Mouse (Mus musculus) spleen, postnatal 14 days (tissue): ENCODE results near the gene Tsga10.

Source experiments
- DNase-seq, 2 experiments: peaks; one replicate each; pipeline ENCODE4 v3.0.0; 2021 to 2022; ENCODE audit warnings: low spot score in 2 of 2

Gene Tsga10

DNA sequence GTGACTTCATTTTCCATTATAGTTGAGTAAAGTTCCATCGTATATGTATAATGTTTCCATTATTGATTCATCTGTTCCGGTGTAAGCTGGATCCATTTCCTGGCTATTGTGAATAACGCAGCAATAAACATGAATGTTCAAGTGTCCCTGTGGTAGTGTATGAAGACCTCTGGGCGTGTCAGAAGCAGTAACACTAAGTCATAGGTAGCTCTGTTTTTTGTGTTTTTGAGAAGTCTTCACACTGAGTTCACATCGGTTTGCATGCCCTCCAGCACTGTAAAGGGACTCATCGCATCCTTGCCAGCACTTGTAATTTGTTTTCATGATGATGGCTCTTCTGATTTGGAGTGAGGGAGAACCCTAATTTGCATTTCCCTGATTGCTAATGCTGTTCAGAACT lies at the start of gene Tsga10:
TSS of gene Tsga10 (minus strand) at position 144 of the 400 bp plus-strand sequence.
- DNase-seq, result no peak

DNA sequence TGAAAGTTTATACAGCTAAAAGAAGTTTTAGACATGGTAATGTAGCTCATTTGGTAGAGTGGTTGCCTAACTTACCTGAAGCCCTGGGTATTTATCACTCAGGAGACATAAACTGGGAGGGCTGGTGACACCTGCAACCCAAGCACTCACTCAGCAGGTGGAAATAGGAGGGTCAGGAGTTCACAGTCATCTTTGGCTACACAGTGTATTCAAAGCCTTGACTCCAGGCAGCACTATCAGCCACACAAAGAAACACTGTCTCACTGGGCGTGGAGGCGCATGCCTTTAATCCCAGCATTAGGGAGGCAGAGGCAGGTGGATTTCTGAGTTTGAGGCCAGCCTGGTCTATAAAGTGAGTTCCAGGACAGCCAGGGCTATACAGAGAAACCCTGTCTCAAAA lies 46.5 kb upstream of the Tsga10 start:
- DNase-seq, result no peak

DNA sequence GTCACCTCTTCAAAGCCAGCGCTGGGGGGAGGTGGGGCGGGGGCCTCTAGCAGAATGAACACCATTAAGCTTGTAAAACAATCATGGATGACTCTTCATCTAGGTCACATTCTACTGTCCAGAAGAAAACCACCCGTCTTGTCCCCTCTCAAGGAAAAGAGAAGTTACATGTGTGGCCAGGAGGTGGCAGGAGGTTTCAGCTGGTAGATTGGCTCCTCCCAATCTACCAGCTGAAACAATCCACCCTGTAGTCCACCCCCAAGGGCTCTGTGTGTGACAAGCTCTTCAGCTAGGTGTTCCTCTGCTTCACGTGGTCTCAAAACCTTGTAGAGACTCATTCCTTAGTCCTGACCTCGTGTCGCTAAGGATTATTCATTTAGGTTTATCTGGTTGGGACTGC lies 36.9 kb upstream of the Tsga10 start:
- no peak for DNase-seq

GRCm38 (mm10) chr1:37900288-37900687 lies 34.1 kb upstream of the Tsga10 start:
- DNase-seq, result no peak

- no peak for DNase-seq
These were observed 33.6 kb upstream of the Tsga10 start for GRCm38 (mm10) chr1:37899816-37900215.

DNA sequence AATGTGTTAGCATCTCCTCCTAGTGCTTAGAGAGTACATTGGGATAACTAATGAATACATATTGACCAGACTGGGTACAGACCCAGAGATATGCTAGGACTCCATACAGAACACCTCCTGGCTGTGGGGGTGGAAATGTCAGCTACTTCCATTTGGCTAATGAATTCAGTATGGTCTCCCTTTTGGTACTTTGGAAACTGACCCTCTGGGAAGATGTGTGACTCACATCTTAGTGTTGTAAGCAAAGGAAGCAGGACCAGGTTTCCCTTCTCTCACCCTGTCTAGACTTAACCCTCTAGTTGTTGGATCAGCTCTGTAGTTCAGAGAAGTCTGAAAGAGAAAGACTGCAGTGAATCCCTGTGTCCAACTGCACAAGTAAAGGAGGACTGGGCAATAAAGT lies 28.4 kb upstream of the Tsga10 start:
- no peak for DNase-seq

- no peak for DNase-seq
These were observed 25.2 kb upstream of the Tsga10 start for GRCm38 (mm10) chr1:37891400-37891799.

DNA sequence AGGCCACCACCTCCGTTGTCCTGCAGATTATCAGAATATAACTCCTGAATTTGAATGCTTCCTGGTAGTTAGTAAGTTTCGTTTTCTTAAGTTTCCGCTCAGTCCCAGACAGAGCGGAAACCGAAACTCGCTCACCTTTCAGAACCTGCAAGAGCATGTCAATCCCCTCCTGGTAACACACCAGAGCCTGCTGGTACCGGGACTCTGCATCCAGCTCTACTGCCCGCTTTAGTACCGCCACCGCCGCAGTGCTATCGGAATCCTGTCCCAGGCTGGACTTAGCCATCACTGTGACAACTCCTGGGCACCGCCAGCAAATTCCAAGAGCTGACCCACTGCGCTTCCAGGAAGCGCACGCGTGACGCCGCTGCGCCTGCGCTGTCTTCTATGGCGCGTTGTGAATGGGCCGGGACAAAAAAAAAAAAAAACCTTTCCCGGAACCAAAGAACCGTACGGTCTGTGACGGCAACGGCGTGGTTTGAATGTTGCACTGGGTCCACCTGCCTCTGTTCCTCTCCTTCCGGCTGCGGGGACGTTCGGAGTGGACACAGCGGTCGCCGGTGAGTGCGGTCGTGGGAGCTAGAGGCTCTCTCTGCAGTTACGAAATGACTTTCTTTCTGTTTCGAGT lies 23.9 kb upstream of the Tsga10 start, which contains the start of the genes Mitd1 and Mrpl30:
TSS of gene Mitd1 (minus strand) at position 387 of the 628 bp plus-strand sequence.
TSS of gene Mrpl30 (plus strand) at position 453 of the 628 bp plus-strand sequence.
- DNase-seq, result peak; percentile 78 to 80

DNA sequence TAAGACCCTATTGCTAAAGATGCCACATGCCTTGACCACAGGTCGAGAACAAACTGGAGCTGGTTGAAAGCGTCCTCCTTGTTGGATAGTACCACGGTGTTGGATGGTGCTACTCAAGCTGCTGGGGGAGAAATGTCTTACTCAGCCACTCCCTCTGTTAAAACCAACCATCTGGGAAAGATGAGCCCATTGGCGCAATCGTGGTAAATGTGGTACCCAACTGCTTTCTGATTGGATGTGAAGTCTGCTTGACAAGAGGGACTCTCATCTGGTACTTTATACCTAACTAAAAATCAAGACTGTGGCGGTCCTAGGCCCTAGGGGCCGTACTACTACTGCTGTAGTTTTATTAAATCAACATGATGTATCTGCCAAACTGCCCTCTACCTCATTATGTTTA lies 23.0 kb upstream of the Tsga10 start:
- no peak for DNase-seq

DNA sequence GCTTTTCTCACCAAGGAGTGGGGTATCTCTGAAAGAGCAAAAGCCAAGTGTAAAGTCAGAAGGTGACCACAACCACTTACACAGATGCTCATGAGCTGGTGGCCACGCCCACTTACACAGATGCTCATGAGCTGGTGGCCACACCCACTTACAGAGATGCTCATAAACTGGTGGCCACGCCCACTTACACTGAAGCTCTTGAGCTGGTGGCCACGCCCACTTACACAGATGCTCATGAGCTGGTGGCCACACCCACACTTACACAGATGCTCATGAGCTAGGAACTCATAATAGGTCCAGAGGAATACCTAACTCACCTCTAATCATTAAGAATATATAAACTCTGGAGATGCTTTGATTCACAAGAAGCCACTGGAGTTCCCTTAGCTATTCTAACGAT lies 18.2 kb upstream of the Tsga10 start:
- DNase-seq, result peak in 1 of 2 experiments; percentile 30

DNA sequence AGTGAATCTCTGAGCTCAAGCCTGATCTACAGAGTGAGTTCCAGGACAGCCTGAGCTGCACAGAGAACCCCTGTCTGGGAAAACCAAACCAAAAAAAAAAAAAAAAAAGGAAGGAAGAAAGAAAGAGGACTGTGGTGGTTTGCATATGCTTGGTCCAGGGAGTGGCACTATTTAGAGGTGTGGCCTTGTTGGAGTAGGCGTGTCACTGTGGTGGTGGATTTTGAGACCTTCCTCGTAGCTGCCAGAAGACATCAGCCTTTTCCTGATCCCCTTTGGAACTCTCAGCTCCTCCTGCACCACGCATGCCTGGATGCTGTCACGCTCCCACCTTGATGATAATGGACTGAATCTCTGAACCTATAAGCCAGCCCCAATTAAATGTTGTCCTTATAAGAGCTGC lies 17.2 kb upstream of the Tsga10 start:
- no peak for DNase-seq

DNA sequence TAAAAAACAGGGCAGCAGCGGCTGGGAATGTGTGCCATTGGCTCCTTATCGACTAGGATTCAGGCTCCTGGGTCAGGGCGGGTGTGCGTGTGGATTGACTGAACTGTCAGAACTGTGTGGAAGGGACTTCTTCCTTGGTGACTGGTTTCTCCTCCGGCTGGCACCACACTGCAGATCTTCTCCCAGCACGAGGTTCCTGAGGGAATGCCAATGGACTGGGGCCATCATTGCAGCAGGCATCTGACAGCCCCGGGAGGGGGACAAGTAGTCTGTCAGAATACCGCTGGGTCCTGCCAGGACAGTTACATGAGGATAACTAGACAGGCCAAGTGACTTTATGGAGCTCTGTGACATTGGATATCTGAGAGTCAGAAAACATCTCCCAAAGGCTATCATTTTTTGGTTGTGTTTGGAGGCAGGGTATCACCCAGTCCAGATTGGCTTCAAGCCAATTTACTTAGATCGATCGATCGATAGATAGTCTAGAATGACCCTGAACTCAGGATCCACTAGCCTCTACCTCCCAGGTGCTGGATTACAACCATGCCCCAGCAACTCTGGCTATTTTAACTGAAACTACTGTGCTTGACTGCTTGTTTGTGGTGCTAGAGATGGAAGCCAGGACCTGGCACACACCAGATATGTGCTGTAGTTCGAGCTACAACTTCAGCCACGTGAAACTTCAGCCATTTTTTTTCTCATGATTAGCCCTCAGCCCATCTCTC lies 11.7 kb upstream of the Tsga10 start:
- no peak for DNase-seq

DNA sequence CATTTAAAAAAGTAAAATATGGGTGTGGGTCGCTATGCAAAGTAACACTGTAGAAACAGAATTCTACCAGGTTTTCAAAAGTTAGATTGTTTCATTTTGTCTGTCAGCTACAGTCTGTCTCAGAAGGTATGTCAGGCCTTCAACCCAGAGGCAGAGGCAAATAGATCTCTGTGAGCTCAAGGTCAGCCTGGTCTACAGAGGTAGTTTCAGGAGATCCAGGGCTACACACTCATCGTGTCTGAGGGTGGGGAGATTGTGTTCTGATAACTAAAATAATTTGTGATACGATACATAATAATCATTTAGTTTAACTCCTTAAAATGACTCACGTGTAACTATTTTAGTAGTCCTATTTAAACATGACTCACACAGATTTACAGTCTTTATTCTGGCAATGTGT lies 6.9 kb upstream of the Tsga10 start:
- DNase-seq, result no peak

- peak; percentile 67 to 70 for DNase-seq
These were observed 6.2 kb upstream of the Tsga10 start for GRCm38 (mm10) chr1:37872131-37873067.

DNA sequence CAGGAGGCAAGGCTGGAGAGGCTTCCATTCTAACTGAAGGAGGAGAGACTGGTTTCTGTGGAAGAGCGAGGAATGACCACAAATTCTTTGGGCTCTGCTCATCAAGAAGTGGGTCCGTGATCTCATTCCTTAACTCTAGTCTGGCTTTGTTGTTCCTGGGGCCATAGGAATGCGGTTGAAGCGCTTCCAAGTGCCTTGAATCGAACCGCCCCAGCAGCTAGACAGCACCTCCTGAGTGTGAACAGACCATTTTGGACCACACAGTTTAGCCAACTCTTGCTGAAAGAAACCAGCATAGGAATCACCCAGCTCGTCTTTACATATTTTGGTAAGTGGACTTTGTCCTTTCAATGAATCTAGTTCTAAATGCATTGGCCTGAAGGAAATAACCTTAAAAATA lies 5.5 kb upstream of the Tsga10 start, which contains the start of gene Lipt1:
TSS of gene Lipt1 (plus strand) at position 35 of the 400 bp plus-strand sequence.
- DNase-seq, result no peak

GRCm38 (mm10) chr1:37869362-37869761 lies 3.1 kb upstream of the Tsga10 start:
- DNase-seq, result no peak

DNA sequence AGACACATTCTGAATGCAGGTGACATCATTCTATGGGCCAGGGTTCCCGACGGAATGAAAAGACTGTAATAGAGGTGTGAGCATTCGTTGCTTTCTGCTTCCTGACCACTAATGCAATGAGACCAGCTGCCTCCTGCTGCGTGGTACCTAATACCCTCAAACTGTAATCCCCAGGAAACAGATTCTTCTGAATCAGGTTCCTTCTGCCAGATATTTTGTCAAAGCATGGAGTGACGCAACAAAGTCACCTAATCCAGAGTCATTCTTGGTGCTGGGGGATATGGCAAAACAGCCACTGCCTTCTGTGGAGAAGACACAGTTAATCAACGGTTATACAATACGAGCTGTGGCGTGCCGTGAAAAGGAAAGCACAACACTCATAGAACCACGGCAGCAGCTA lies 2.4 kb upstream of the Tsga10 start:
- no peak for DNase-seq

GRCm38 (mm10) chr1:37867684-37868322 lies 1.6 kb upstream of the Tsga10 start:
- no peak for DNase-seq

DNA sequence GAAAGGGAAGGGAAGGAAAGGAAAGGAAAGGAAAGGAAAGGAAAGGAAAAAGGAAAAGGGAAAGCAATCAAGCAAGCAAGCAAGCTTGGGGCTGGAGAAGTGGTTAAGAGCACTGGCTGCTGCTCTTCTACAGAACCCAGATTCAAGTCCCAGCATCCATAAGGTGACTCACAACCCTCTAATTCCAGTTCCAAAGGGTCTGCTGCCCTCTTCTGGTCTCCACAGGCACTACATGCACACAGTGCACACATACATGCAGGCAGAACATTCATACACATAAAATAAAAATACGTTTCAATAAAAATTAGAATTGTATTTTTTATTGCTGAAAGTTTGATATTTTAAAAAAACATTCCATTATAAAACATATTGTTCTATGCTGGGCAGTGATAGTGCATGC lies 827 bp upstream of the Tsga10 start:
- DNase-seq, result peak; percentile 39 to 58

DNA sequence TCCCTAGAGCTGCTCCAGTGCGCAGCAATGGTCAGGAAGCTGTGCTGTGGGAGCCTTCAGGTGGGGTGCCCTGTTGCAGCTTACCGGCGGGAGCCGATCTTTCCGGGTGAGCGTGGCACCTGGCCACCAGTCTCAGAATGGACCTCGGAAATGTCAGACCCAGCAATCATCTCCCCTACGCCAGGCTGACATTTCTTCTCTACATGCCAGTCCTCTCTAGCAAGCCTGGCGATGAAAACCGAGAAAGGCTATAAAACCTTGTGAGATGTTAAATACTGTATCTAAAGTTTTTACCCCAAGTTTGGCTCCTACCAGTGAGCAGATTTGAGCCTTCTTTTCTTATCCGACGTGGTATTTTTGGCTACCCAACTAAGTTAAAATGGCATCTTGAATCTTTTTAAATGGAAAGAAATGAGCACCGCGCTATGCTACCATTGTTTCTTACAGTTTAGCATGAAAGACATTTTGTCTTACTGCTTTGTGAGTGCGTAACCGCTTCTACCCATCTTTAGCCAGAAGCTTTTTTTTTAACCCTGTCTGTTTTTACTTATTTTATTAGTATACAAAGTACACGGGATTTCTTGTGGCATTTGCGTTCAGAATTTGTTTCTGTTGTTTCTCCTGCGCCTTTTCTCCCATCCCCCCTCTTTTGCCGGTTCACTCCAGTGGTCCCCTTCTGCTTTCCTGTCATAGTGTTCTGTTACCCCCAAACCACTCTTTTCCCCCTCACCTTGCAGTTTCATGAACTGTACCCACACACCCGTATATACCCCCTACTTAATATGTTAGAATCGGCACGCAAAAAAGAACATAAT lies 621 bp downstream of the Tsga10 start:
- no peak for DNase-seq
